Mouse (Mus musculus) forebrain, embryonic 15.5 days (tissue): Measurements from ENCODE around the gene Zdhhc13. TPM values are rescaled to one million over a fixed set of nuclear protein-coding genes. Genes with fewer than 3 reads are reported as not detected.

Experiments used
- ATAC-seq: fragments of 200-750 bp; cut with Nextera tagmentation; replicated peaks from 2 replicates; pipeline ENCODE4 v1.8.0; 2017; ENCODE audit warnings: mild to moderate bottlenecking, moderate TSS enrichment, moderate library complexity
- H3K27ac ChIP-seq: fragments of 300-500 bp; sonication (generic); replicated peaks from 2 replicates; pipeline ENCODE4 v1.5.1; 2015; ENCODE audit warnings: mild to moderate bottlenecking, inconsistent platforms
- H3K27me3 ChIP-seq: fragments of 300-500 bp; sonication (generic); 2 replicates; pipeline ENCODE4 v1.6.1; 2015; ENCODE audit warnings: inconsistent platforms
- H3K36me3 ChIP-seq: fragments of 300-500 bp; sonication (generic); 2 replicates; pipeline ENCODE4 v1.6.1; 2015; ENCODE audit warnings: mild to moderate bottlenecking, inconsistent platforms
- H3K4me1 ChIP-seq: fragments of 300-500 bp; sonication (generic); 2 replicates; pipeline ENCODE4 v1.6.1; 2015; ENCODE audit warnings: inconsistent platforms
- H3K4me2 ChIP-seq: fragments of 300-500 bp; sonication (generic); replicated peaks from 2 replicates; pipeline ENCODE4 v1.6.1; 2015; ENCODE audit warnings: mild to moderate bottlenecking, inconsistent platforms
- H3K4me3 ChIP-seq: fragments of 300-500 bp; sonication (generic); 2 replicates; pipeline ENCODE4 v1.5.1; 2015; ENCODE audit warnings: mild to moderate bottlenecking, inconsistent platforms
- H3K9ac ChIP-seq: fragments of 300-500 bp; sonication (generic); replicated peaks from 2 replicates; pipeline ENCODE4 v1.6.1; 2015; ENCODE audit warnings: mild to moderate bottlenecking, inconsistent platforms
- H3K9me3 ChIP-seq: fragments of 300-500 bp; sonication (generic); 2 replicates; pipeline ENCODE4 v1.6.1; 2016; ENCODE audit warnings: inconsistent platforms
- WGBS: fragments of 180-500 bp; shearing (Covaris S2); methylation state at CpG from one replicate; pipeline ENCODE4 v1.1.7; 2015; ENCODE audit warnings: mixed read lengths; 5-methylcytosine and 5-hydroxymethylcytosine counted together
- polyA plus RNA-seq: library from polyadenylated mRNA; unstranded; fragments of >200 nt; fragmentation: Nextera tagmentation; extraction: Ambion mirVana; gene quantifications from 2 replicates; pipeline ENCODE4 v1.2.1, GENCODE M21; 2015

Zdhhc13 gene
- polyA plus RNA-seq, 1 experiment from 2014 or later: 47.7 TPM

GRCm38 (mm10) chr7:48765959-48766358 is 22.8 kb upstream of the Zdhhc13 start:
- Histone ChIP-seq H3K27me3 (no peaks in the 10 kb centered on the region), H3K4me3 (no peak overlapping the region), H3K9me3 (no peaks in the 10 kb centered on the region), H3K27ac (no peak overlapping the region), H3K4me1 (no peaks in the 10 kb centered on the region), H3K4me2 (no peak overlapping the region), H3K9ac (no peak overlapping the region), H3K36me3 (no peaks in the 10 kb centered on the region)
- ATAC-seq: no peak
- 84% methylated on average over 4 of the region's 4 CpGs for WGBS

- no peak; the same call in 1 of the 2 replicates for ATAC-seq
- H3K4me1 ChIP-seq: no peaks in the 10 kb centered on the region
- 54% methylated on average over 1 of the region's 1 CpGs for WGBS
Measured at GRCm38 (mm10) chr7:48769721-48770120, 19.1 kb upstream of the Zdhhc13 start.

GRCm38 (mm10) chr7:48772060-48772734 is 16.6 kb upstream of the Zdhhc13 start:
- Histone ChIP-seq H3K27ac (no peak overlapping the region), H3K9ac (no peak overlapping the region), H3K27me3 (no peaks in the 10 kb centered on the region), H3K9me3 (no peaks in the 10 kb centered on the region), H3K4me2 (no peak overlapping the region), H3K4me1 (no peaks in the 10 kb centered on the region), H3K4me3 (no peak overlapping the region), H3K36me3 (no peaks in the 10 kb centered on the region)
- ATAC-seq: no peak
- WGBS: 90% methylated on average over 2 of the region's 2 CpGs

More at GRCm38 (mm10) chr7:48769721-48770120, 19.1 kb upstream of the Zdhhc13 start:
- Histone ChIP-seq H3K4me2 (no peak overlapping the region), H3K9me3 (no peaks in the 10 kb centered on the region), H3K4me3 (no peak overlapping the region), H3K27ac (no peak overlapping the region), H3K36me3 (no peaks in the 10 kb centered on the region), H3K9ac (no peak overlapping the region), H3K27me3 (no peaks in the 10 kb centered on the region)

DNA sequence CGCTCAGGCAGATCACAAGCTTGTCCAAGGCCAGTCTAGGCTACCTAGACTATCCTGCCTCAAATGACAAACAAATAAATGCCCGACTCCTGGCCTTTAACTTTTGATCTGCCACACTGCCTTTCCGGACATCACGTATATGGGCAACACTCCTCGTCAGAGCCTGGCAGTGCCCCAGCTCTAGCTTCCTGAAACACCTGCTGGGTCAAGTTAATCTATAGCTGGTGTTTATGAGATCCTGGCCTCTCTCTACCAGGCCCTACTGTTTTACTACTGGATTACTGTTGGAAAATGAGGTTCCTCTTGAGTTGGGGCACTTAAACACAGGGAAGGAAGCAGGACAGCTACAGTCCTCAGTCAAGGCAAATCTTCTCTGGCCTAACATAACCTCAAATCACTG is 15.5 kb upstream of the Zdhhc13 start:
- Histone ChIP-seq H3K27ac (no peak overlapping the region), H3K4me1 (peaks cover 5% of the 10 kb centered on the region; the same call in 1 of the 2 replicates), H3K4me2 (no peak overlapping the region), H3K36me3 (no peaks in the 10 kb centered on the region), H3K27me3 (no peaks in the 10 kb centered on the region), H3K9me3 (no peaks in the 10 kb centered on the region), H3K9ac (no peak overlapping the region), H3K4me3 (no peak overlapping the region)
- no peak for ATAC-seq
- WGBS: 88% methylated on average over 5 of the region's 5 CpGs

DNA sequence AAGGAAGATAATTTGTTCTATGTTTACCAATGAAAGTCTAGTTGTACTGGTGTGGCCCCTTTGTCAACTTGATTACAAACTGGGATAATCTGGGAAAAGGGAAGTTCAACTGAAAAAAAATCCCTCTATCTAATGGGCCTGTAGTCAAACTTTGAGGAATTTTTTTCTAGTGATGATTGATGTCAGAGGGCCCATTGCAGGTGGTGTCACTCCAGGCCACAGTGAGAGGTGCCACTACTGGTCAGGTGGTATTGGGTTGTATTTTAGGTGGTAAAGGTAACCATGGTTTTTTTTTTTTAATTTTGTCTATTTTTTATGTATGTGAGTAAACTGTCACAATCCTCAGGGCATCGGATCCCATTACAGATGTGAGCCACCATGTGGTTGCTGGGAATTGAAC is 14.2 kb upstream of the Zdhhc13 start:
- H3K9ac ChIP-seq: no peak overlapping the region
- H3K27me3 ChIP-seq: no peaks in the 10 kb centered on the region
- H3K4me3 ChIP-seq: no peak overlapping the region
- H3K36me3 ChIP-seq: no peaks in the 10 kb centered on the region
- no peak for ATAC-seq
- H3K4me1 ChIP-seq: peaks cover 5% of the 10 kb centered on the region; the same call in 1 of the 2 replicates
- H3K4me2 ChIP-seq: no peak overlapping the region
- 100% methylated on average over 1 of the region's 1 CpGs for WGBS
- no peaks in the 10 kb centered on the region for H3K9me3 ChIP-seq
- no peak overlapping the region for H3K27ac ChIP-seq

DNA sequence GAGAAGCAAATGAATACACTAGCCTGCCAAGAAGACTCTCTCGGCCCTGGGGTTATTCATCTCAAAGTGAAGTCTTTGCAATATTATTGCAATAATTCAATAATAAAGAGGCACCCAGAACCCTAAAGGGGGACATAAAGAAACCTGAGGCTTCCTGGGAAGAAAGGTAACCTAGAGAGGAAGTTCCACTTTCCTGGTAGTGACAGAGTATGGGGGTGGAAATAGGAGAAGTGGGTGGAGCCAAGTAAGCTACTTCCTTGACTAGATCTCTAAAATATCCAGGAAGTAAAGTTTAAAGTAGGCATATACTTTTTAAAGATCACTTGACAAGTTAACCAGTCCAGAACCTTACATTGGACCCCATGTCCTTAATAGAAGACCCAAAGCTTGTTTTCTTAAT is 13.4 kb upstream of the Zdhhc13 start:
- no peaks in the 10 kb centered on the region for H3K36me3 ChIP-seq
- no peak overlapping the region for H3K4me2 ChIP-seq
- no peak for ATAC-seq
- no peaks in the 10 kb centered on the region for H3K27me3 ChIP-seq
- 93% methylated on average over 1 of the region's 1 CpGs for WGBS
- H3K4me1 ChIP-seq: peaks cover 5% of the 10 kb centered on the region; the same call in 1 of the 2 replicates
- no peak overlapping the region for H3K9ac ChIP-seq
- H3K9me3 ChIP-seq: no peaks in the 10 kb centered on the region
- no peak overlapping the region for H3K27ac ChIP-seq
- H3K4me3 ChIP-seq: no peak overlapping the region

- Histone ChIP-seq H3K9ac (no peak overlapping the region), H3K27ac (peak overlapping the region; percentile 41; the same call in 1 of the 2 replicates), H3K9me3 (no peaks in the 10 kb centered on the region), H3K4me1 (peaks cover 5% of the 10 kb centered on the region; the same call in 1 of the 2 replicates), H3K4me3 (no peak overlapping the region), H3K27me3 (no peaks in the 10 kb centered on the region), H3K4me2 (no peak overlapping the region), H3K36me3 (no peaks in the 10 kb centered on the region)
- ATAC-seq: peak; percentile 70; the same call in 1 of the 2 replicates
- WGBS: 35% methylated on average over 8 of the region's 8 CpGs
Measured at GRCm38 (mm10) chr7:48777721-48778504, 10.9 kb upstream of the Zdhhc13 start.

DNA sequence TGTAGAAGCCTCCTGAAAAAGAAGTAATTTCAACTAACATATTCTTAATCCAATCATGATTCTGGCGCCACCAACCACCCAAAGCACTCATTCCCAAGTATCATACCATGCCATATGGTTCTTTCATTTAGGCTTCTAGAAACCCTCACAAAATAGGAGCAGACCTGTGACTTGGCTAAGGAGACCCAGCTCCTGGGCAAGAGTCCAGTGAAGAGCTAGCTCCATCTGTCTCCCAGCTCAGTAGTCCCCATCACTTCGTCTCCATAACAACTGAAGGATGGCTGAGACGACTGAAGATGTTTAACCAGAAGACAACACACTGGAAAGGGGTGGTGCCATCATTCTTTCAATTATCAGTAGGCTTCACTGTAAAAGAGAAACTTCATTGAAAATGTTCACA is 9.7 kb upstream of the Zdhhc13 start:
- Histone ChIP-seq H3K4me2 (no peak overlapping the region), H3K27me3 (no peaks in the 10 kb centered on the region), H3K9ac (no peak overlapping the region), H3K4me1 (peaks cover 5% of the 10 kb centered on the region; the same call in 1 of the 2 replicates), H3K9me3 (no peaks in the 10 kb centered on the region), H3K4me3 (no peak overlapping the region), H3K27ac (no peak overlapping the region), H3K36me3 (no peaks in the 10 kb centered on the region)
- 57% methylated on average over 3 of the region's 3 CpGs for WGBS
- ATAC-seq: peak; percentile 64

DNA sequence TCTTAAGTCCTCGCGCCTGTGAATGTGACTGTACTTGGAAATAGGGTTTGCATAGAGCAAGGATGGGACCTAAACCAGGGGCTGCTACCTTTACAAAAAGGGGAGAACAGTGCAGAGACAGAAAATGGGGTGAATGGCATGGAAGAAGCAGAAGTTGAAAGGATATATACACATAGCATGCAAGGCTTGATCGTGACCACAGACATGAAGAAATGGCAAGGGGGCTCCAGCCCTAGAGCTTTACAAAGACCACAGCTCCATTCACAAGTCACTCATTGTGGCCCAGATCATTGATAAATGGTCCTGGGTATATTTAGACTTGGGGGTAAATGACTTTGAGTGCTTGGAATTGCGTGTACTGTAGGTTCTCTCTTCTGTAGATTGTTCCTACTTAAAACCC is 6.4 kb upstream of the Zdhhc13 start:
- H3K9ac ChIP-seq: no peak overlapping the region
- H3K36me3 ChIP-seq: no peaks in the 10 kb centered on the region
- ATAC-seq: no peak
- no peak overlapping the region for H3K4me2 ChIP-seq
- 89% methylated on average over 4 of the region's 4 CpGs for WGBS
- no peaks in the 10 kb centered on the region for H3K9me3 ChIP-seq
- no peak overlapping the region for H3K4me3 ChIP-seq
- H3K27ac ChIP-seq: no peak overlapping the region
- no peaks in the 10 kb centered on the region for H3K27me3 ChIP-seq
- peaks cover 3% of the 10 kb centered on the region; the same call in 1 of the 2 replicates for H3K4me1 ChIP-seq

- Histone ChIP-seq H3K4me2 (no peak overlapping the region), H3K27me3 (no peaks in the 10 kb centered on the region), H3K9me3 (no peaks in the 10 kb centered on the region), H3K9ac (no peak overlapping the region), H3K36me3 (no peaks in the 10 kb centered on the region), H3K4me3 (no peak overlapping the region), H3K27ac (no peak overlapping the region), H3K4me1 (peaks cover 11% of the 10 kb centered on the region)
- WGBS: 90% methylated on average over 11 of the region's 11 CpGs
- ATAC-seq: no peak
Measured at GRCm38 (mm10) chr7:48784773-48785523, 3.9 kb upstream of the Zdhhc13 start.

DNA sequence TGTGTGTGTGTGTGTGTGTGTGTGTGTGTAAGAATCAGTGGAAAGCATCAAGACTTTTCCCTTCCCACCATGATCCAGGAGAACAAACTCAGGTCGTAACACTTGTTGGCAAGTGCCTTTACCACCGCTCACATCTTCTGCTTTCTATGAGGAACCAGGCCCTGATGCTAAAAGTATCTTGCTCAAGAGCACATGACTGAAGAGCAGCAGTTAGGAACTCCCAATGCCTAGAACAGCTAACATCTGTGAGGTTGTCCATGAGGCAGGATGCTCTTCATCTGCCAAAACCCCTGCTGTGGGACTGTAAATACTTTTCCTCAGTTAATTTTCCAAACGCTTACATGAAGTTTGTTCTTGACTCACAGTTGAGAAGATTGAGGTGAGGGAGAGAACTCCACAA is 455 bp upstream of the Zdhhc13 start:
- no peak overlapping the region for H3K9ac ChIP-seq
- peak overlapping the region; percentile 75 for H3K4me2 ChIP-seq
- peaks cover 26% of the 10 kb centered on the region for H3K4me1 ChIP-seq
- H3K27me3 ChIP-seq: no peaks in the 10 kb centered on the region
- H3K27ac ChIP-seq: no peak overlapping the region
- 68% methylated on average over 3 of the region's 3 CpGs for WGBS
- peak; percentile 33; the same call in 1 of the 2 replicates for ATAC-seq
- H3K36me3 ChIP-seq: no peaks in the 10 kb centered on the region
- no peaks in the 10 kb centered on the region for H3K9me3 ChIP-seq
- H3K4me3 ChIP-seq: peak overlapping the region; percentile 55

DNA sequence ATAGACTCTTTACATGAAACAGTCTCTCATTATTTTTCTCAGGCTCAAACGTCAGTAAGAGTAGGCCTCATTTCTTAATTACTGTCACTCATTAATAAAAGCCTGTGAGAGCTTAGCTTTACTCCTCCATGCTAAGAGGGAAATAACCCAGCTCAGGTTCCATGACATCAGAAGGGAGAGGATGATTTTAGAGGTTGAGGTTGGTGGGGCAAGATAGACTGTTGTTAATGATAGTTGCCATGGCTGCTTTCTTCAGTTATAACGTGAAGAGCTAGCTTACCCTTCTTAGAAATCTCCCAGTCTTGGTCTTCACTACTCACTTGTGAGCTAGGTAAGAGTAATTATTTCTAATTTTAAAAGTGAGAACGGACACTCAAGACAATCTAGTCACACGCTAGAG is 1.3 kb downstream of the Zdhhc13 start:
- Histone ChIP-seq H3K4me2 (peak overlapping the region; percentile 75), H3K4me1 (peaks cover 26% of the 10 kb centered on the region), H3K9ac (no peak overlapping the region), H3K27ac (no peak overlapping the region), H3K27me3 (no peaks in the 10 kb centered on the region), H3K4me3 (peak overlapping the region; percentile 55), H3K9me3 (no peaks in the 10 kb centered on the region), H3K36me3 (no peaks in the 10 kb centered on the region)
- WGBS: 34% methylated on average over 4 of the region's 4 CpGs
- no peak for ATAC-seq
